In genomic region chr6:87532953-87533710, GRCm38 (mm10) we compare ENCODE assay signal across 8 mouse cellular contexts. TPM values are rescaled to one million over a fixed set of nuclear protein-coding genes. Genes with fewer than 3 reads are reported as not detected.
DNase-seq lines count a peak whose midpoint lies in the region; ATAC-seq lines count a peak whose summit lies in the region.

Gene Arhgap25, minus strand, starts transcription at chr6:87533259.

- ATAC-seq in neutrophil, adult 5-6 weeks (ENCODE audit: extremely low read depth, insufficient number of reproducible peaks, low FRiP score, poor library complexity, severe bottlenecking), result peak; percentile 59

- DNase-seq in heart, adult 11 months, result peak; percentile 94
- no peak for DNase-seq in heart, postnatal 25 days (ENCODE audit: low spot score)
- peak; percentile 73 for DNase-seq in T-cell, adult 2 months (ENCODE audit: low spot score)
- peak; percentile 41 to 75 for DNase-seq in left cerebral cortex, postnatal 25 days (ENCODE audit: low spot score in 2 of 2)
- no peak for DNase-seq in retina, postnatal 1 day
- DNase-seq in urinary bladder, adult 2 months (ENCODE audit: low spot score), result no peak
- no peak for DNase-seq in kidney, postnatal 4 days

- intact Hi-C loops in heart, postnatal 25 days (cut with DNase I), result no loop called here
- intact Hi-C loops in left cerebral cortex, postnatal 25 days (cut with DNase I), result no loop called here

RNA-seq across cellular contexts. Expression of gene Arhgap25, which starts in this region (rescaled TPM):
- total RNA-seq in heart, postnatal 25 days (2021), result 1 to 10 TPM; 3.1 to 3.8 TPM
- 10 to 100 TPM in 1 of 2 experiments, 1 to 10 TPM in 1; 7.3 to 10.7 TPM for total RNA-seq in left cerebral cortex, postnatal 25 days (2021)
- 358 and 369 TPM in 2 replicates for total RNA-seq in neutrophil, adult 5-6 weeks (2017)
- polyA plus RNA-seq in urinary bladder, adult 2 months (2012; rRNA removed), result 2.3 and 2.7 TPM in 2 replicates

Comparison
In these comparisons a context has a peak if more than half of its experiments do, and no peak if none do; other contexts are left out.
1. RNA of gene Arhgap25 (total RNA-seq): 358 to 369 TPM in neutrophil, adult 5-6 weeks; 7.3 to 10.7 TPM in left cerebral cortex, postnatal 25 days and 3.1 to 3.8 TPM in heart, postnatal 25 days; every median in the first group is over 10 times any median in the second.
2. DNase-seq: peak in heart, adult 11 months (single experiment), T-cell, adult 2 months (single experiment) and left cerebral cortex, postnatal 25 days (2 of 2); none in heart, postnatal 25 days (single experiment), retina, postnatal 1 day (single experiment), urinary bladder, adult 2 months (single experiment) and kidney, postnatal 4 days (0 of 2).